Mouse (Mus musculus) forelimb bud, embryonic 11.5 days (tissue): Measurements from ENCODE around the gene Irs1.

Source experiments
- DNase-seq: peaks from one replicate; pipeline ENCODE4 v3.0.0-alpha.2; 2012; ENCODE audit warnings: low read depth, low spot score

Gene Irs1

DNA sequence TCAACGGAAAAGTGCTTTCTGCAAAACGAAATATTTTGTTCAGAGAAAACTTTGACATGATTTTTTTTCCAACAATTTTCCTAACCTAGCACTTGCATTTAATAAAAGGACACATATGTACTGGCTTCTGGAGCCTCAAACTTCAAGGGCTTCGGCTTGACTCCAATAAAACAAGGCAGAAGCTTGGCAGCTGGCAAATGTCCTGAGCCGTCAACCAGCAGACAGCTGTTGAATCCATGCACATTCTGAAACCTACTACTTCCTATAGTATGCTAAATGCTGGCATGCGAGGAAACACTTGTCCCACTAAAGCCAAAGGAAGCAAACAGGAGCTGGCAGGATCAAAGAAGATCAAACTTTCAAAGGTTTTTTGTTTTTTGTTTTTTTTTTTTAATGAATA lies 33.8 kb downstream of the Irs1 start:
- peak; percentile 63 for DNase-seq

- no peak for DNase-seq
These were observed 37.3 kb downstream of the Irs1 start for GRCm38 (mm10) chr1:82253789-82254445.

- DNase-seq, result no peak
These were observed 43.8 kb downstream of the Irs1 start for GRCm38 (mm10) chr1:82247221-82247951.

DNA sequence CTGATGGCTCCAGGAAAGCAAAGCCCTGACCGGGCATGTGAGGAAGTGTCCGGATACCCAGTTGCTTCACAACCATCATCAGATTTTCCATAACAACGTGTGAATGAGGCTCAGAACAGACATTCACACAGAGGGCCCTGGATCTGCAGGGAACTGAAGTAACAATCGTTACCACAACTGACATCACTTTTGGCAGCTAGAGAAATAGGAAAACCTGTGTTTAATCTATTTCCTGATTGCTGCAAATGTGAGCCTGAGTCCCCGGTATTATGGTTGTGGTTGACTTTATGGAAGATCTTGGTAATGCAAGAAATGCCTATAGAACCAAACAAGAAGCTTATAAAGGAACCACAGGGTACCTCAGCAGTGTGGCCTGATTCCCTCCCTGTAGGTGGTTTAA lies 46.2 kb downstream of the Irs1 start:
- DNase-seq, result no peak

DNA sequence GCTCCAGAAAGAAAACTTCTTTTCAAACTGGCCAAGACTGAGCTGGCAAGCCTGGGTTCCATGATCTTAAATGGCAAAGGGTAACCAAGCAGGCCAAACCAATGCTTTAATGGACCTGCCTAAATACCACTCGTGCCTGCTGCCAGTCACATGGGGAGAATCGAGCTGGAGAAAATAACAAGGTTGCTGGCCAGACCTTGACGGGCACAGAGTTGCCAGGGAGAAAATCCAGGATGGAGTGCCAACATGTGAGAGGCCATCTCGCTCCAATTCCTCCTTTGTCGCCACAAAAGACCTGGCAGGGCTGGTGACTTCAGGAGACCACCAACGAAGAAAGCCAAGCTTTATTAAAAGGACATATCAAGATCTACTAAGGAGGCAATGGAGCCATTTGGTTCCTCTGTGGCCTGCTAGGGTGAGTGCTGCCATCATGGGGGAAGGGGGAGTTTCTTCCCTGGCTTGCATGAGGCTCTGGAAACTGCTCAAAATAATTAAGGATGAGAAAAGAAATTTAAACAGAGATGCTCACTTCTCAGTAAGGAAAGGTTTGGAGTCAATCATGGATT lies 47.9 kb downstream of the Irs1 start:
- no peak for DNase-seq

DNA sequence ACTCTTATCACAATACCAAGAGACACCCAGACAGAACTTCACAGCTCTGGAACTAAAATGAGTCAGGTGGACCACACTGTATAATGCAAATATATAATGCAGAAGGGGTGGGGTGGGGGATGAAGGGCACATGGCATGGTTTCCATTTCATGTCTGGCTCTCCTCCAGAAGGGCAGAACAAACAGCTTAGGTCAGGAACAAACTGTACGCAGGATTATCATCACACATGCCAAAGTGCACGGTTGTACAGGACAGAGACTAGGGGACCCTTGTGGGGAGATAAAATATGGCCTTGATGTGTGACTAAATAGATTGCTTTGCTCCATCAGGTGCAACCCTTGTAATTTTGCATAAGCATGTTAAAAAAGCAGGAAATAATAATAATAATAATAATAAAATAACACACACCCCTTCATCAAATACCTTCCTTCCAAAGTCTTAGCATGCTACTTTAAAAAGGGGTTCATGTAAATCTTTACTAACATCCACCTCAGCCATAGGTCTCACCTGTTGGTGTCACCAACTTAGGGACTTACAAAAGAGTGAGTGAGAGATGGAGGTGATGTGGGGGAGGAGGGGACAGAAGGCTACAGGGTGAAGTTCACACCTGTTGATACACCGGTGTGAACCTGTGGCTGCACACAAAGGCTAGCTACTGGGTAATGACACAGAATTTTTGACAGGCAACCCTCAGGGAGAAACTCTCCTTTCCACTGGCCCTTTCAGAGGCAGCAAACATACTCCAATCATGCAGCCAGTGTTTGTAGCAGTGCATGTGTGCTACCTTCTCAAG lies 51.6 kb downstream of the Irs1 start:
- DNase-seq, result no peak

DNA sequence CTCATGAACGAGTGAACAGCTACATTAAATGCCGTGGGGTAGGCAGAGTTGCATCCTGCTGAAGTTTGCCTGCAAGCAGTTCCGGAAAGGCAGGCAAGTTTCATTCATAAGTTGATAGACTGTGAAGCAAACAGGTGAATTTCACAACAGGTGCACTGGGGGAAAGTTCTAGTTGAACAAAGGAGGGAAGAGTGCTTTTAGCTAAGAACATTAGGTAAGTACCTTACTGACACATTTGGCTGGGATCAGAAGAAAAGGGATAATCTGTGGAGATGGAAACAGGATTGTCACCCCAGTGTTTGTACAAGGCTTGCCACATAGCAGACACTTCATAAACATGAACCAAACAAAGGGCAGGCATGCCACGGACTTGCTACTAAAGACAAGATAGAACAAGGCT lies 53.0 kb downstream of the Irs1 start:
- DNase-seq, result no peak

GRCm38 (mm10) chr1:82235455-82236104 lies 55.6 kb downstream of the Irs1 start:
- no peak for DNase-seq

GRCm38 (mm10) chr1:82234616-82235015 lies 56.6 kb downstream of the Irs1 start:
- no peak for DNase-seq

DNA sequence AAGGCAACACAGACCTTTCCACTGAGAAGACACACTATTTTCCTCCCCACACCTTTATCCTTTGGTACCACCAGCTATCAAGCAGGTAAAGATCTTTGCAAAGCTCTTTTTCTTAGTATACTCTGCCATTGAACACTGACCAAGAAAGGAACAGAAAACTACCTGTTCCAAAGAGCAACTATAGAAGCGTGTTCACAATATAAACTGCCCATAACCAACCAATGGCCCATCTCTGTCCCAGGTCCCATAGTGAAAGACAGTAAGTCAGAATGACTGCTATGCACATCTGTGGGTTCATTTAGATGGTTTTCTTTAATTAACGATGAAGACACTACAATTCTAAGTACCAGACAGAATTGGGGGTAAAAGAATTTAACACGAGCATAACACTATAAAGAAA lies 58.4 kb downstream of the Irs1 start, which contains the start of gene Gm9747:
Gm9747 (plus strand) TSS at position 301 of the 400 bp plus-strand sequence.
- DNase-seq, result no peak

GRCm38 (mm10) chr1:82228841-82229240 lies 62.4 kb downstream of the Irs1 start:
- DNase-seq, result no peak

- DNase-seq, result no peak
These were observed 68.0 kb downstream of the Irs1 start for GRCm38 (mm10) chr1:82223042-82223795.

GRCm38 (mm10) chr1:82221462-82221861 lies 69.8 kb downstream of the Irs1 start:
- no peak for DNase-seq

DNA sequence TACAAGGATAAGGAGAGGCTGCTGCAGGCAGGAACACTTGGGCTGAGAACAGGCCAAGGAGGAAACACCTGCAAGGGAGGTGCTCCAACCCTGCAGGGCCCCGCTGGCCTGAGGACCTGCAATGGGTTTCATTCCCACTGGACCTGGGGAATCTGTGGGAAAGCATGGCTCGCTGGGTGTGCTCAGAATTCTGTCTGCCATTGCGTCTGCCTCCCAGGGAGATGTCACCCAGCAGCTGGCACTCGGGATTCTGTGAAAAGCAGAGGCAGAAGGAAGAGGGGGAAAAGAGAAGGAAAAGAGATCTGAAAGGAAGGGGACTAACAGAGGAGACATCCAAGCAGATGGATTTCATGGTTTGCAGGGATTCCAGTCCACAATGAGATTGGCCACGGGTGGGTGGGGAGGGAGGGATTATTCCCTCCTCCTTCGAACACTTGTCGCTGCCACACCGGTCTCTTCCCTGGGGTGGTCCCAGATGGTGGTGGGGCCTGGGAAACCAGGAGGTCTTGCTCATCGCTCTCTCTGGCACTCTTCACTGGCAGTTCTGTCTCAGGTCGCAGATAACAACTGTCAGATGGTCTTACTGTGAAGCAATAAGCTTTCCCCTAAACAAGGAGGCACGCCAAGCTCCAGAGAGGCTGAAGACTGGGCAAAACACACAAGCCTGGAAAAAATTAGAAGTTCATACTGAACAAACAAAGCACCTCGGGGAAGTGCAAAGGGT lies 70.4 kb downstream of the Irs1 start:
- DNase-seq, result no peak

DNA sequence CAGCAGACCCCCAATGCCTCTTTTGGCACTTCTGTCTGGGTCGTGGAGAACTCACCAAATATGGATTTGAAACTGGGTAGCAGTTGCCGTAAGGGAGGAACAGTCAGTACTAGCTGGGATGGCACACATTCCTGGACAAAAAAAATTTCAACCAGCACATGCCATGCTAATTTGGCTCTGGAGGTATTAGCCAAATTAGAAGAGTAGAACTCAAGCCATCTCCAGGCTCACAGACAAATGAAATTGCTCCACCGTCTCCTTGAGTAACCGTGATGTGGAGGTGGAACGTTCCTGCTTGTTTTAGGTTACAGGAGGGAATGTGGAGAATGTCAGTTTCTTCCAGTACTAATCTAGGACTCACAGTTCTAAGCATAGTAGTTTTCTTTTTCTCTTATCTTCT lies 83.7 kb downstream of the Irs1 start:
- no peak for DNase-seq

- DNase-seq, result no peak
These were observed 90.6 kb downstream of the Irs1 start for GRCm38 (mm10) chr1:82200636-82201035.

DNA sequence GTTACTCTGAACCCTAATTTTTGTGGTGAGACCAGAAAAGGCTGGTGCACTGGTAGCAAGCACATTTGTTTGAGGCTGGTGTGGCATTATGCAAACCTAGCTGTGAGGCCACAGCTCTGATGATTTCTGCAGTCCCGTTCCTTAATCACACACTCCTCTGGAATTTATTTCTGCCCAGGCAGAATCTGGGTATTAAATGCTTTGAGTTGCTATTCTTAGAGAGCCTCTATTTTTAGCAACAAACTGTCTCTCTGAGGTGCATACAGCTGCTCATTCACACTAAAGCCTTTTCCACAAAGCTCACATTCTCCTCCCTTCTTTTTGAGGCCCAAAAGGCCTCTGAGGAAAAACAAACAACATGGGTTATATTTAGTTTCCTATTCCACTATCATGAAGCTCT lies 91.3 kb downstream of the Irs1 start:
- no peak for DNase-seq

DNA sequence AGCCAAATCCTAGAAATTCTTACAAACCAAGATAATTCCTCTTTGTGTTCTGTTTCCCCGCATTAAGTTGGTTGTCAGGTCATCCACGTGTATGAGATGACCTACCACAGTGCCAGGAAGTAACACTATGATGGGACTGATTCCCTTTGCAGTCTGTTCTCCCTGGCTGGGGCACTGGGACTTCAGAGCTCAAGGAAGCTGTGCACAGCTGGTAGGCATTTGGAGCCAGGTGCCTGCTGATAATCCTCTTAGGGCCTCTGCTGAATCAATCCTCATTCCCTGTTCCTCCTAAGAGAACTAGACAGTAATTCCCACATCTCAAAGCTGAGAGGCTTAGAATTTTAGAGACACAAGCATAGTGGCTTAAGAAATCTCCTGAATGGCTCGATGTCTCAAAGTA lies 99.6 kb downstream of the Irs1 start:
- DNase-seq, result no peak

DNA sequence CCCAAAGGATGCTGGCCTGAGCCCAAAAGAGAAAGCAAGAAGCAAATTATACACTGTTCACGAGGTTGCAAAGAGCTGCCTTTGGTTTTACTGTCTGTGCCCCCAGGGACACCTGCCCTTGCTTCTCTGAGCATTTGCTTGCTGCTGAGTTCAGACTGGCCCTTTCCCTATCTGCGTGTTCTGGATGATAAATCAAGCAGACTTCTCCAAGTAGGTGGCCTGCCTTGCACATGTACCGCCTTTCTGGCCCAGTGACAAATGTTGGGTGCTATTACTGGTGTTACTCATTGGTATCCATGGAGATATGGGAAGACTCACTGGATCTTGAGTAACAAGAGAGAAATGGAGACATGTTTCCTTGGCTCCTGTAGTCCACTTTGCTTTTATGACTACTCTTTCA lies 101.7 kb downstream of the Irs1 start:
- DNase-seq, result peak; percentile 33

DNA sequence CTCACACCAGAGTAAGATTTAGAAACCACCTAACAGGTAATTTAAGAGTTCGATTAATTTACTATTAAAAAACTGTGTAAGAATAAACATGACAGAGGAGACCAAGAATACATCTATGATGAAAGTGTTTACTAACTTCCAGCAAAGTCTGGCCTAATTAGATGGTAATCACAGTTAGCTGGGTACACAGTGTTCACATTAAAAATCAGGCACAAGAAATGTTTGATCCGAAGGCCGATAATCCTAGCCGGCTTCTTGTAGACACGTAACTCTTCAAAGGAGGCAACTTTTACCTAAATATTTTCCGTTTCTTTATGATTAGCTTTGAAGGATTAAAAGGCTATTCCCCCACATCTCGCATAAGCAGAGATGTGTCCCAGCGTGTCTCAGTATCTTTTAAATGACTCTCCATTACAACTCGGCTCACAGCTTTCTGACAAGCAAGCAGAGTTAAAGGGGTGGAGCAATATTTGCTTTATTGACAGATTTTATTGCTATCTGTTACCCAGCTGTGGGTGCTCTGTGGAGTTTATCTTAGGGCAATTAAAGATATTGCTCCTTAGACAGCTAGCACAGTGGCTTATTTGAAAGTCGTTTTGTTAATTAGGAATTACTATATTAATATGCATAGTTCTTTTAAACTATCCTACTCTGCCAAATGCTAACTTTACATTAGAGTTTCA lies 102.5 kb downstream of the Irs1 start:
- DNase-seq, result no peak
